Mouse (Mus musculus) MEL (cell line): ENCODE results near the gene Rad18. TPM values are rescaled to one million over a fixed set of nuclear protein-coding genes. Genes with fewer than 3 reads are reported as not detected.

Source experiments
- DNase-seq: peaks from one replicate; pipeline ENCODE4 v3.0.0; 2011; ENCODE audit warnings: low read depth, low spot score
- H3K27ac ChIP-seq: 2 replicates; pipeline ENCODE4 v1.5.1; 2012; ENCODE audit warnings: low read depth, mild to moderate bottlenecking, control low read depth, low read length, moderate library complexity; ENCODE audit not compliant: control insufficient read depth
- H3K27me3 ChIP-seq, 2 experiments: fragments of 150-350 bp in 1 of 2; sonication (generic) in 1 of 2; 2 replicates each; pipeline ENCODE4 v1.6.1; 2012; ENCODE audit warnings: low read length in 2 of 2, mild to moderate bottlenecking in 2 of 2, improper control_type of control experiment in 1 of 2, moderate library complexity in 1 of 2; ENCODE audit not compliant: insufficient read depth in 2 of 2, control insufficient read depth in 1 of 2
- H3K36me3 ChIP-seq, 2 experiments: 2 replicates each; pipeline ENCODE4 v1.6.1; 2012 to 2014; ENCODE audit warnings: low read length in 2 of 2, improper control_type of control experiment in 1 of 2, inconsistent platforms in 1 of 2, mild to moderate bottlenecking in 1 of 2; ENCODE audit not compliant: insufficient read depth in 2 of 2, control insufficient read depth in 1 of 2
- H3K4me1 ChIP-seq, 2 experiments: fragments of 150-350 bp in 1 of 2; sonication (generic) in 1 of 2; 2 replicates each; pipeline ENCODE4 v1.6.1; 2012; ENCODE audit warnings: low read length in 2 of 2, improper control_type of control experiment in 1 of 2, mild to moderate bottlenecking in 1 of 2; ENCODE audit not compliant: insufficient read depth in 2 of 2, control insufficient read depth in 1 of 2
- H3K4me3 ChIP-seq, 2 experiments: fragments of 150-350 bp in 1 of 2; sonication (generic) in 1 of 2; 2 replicates each; pipeline ENCODE4 v1.5.1; 2012; ENCODE audit warnings: low read depth in 2 of 2, low read length in 2 of 2, mild to moderate bottlenecking in 2 of 2, moderate library complexity in 2 of 2, control low read depth in 1 of 2, improper control_type of control experiment in 1 of 2; ENCODE audit not compliant: control insufficient read depth in 1 of 2, insufficient read depth in 1 of 2
- H3K79me2 ChIP-seq: 2 replicates; pipeline ENCODE4 v1.6.1; 2012; ENCODE audit warnings: mild to moderate bottlenecking, low read length, moderate library complexity; ENCODE audit not compliant: control insufficient read depth, poor library complexity, insufficient read depth
- H3K9ac ChIP-seq: 2 replicates; pipeline ENCODE4 v1.6.1; 2012; ENCODE audit warnings: low read depth, mild to moderate bottlenecking, control low read depth, low read length, moderate library complexity; ENCODE audit not compliant: control insufficient read depth, poor library complexity, severe bottlenecking
- H3K9me3 ChIP-seq: fragments of 150-350 bp; sonication (generic); replicated peaks from 2 replicates; pipeline ENCODE4 v1.6.1; 2012; ENCODE audit warnings: mild to moderate bottlenecking, low read length, improper control_type of control experiment, moderate library complexity; ENCODE audit not compliant: insufficient read depth
- BHLHE40 ChIP-seq: IDR thresholded peaks from 2 replicates; pipeline ENCODE4 v1.6.1; 2012; ENCODE audit warnings: low read depth, mild to moderate bottlenecking, inconsistent platforms, low read length, improper control_type of control experiment, borderline replicate concordance
- EP300 ChIP-seq, 2 experiments: IDR thresholded peaks; 2 replicates each; pipeline ENCODE4 v1.6.1; 2011; ENCODE audit warnings: improper control_type of control experiment in 2 of 2, low read length in 2 of 2, low read depth in 1 of 2, mild to moderate bottlenecking in 1 of 2
- ETS1 ChIP-seq: IDR thresholded peaks from 2 replicates; pipeline ENCODE4 v1.6.1; 2012; ENCODE audit warnings: low read depth, mild to moderate bottlenecking, inconsistent platforms, low read length, improper control_type of control experiment, moderate library complexity
- GATA1 ChIP-seq: IDR thresholded peaks from 2 replicates; pipeline ENCODE4 v1.6.1; 2011; ENCODE audit warnings: low read depth, low read length, improper control_type of control experiment
- HCFC1 ChIP-seq: IDR thresholded peaks from 2 replicates; pipeline ENCODE4 v1.6.1; 2012; ENCODE audit warnings: low read depth, mild to moderate bottlenecking, inconsistent platforms, low read length, improper control_type of control experiment, moderate library complexity
- JUND ChIP-seq: IDR thresholded peaks from 2 replicates; pipeline ENCODE4 v1.6.1; 2011; ENCODE audit warnings: low read depth, mild to moderate bottlenecking, improper control_type of control experiment, low read length
- KAT2A ChIP-seq: conservative IDR thresholded peaks from 2 replicates; pipeline ENCODE4 v1.6.1; 2012; ENCODE audit warnings: low read depth, low read length, improper control_type of control experiment, inconsistent platforms
- MAFK ChIP-seq: IDR thresholded peaks from 2 replicates; pipeline ENCODE4 v1.6.1; 2011; ENCODE audit warnings: low read depth, mild to moderate bottlenecking, low read length, improper control_type of control experiment, borderline replicate concordance
- MAX ChIP-seq: IDR thresholded peaks from 2 replicates; pipeline ENCODE4 v1.6.1; 2011; ENCODE audit warnings: low read length, improper control_type of control experiment
- MAZ ChIP-seq: IDR thresholded peaks from 2 replicates; pipeline ENCODE4 v1.6.1; 2012; ENCODE audit warnings: low read depth, mild to moderate bottlenecking, inconsistent platforms, low read length, improper control_type of control experiment
- MEF2A ChIP-seq: IDR thresholded peaks from 2 replicates; pipeline ENCODE4 v1.6.1; 2014; ENCODE audit warnings: low read depth, mild to moderate bottlenecking, inconsistent platforms, low read length, improper control_type of control experiment; ENCODE audit not compliant: poor library complexity, insufficient replicate concordance, severe bottlenecking; ENCODE audit errors: extremely low read depth
- MXI1 ChIP-seq: IDR thresholded peaks from 2 replicates; pipeline ENCODE4 v1.6.1; 2011; ENCODE audit warnings: mild to moderate bottlenecking, low read depth, low read length, improper control_type of control experiment
- MYB ChIP-seq: IDR thresholded peaks from 2 replicates; pipeline ENCODE4 v1.6.1; 2011; ENCODE audit warnings: mild to moderate bottlenecking, low read depth, low read length, improper control_type of control experiment
- NELFE ChIP-seq: IDR thresholded peaks from 2 replicates; pipeline ENCODE4 v1.6.1; 2011; ENCODE audit warnings: low read depth, low read length, improper control_type of control experiment
- NRF1 ChIP-seq: IDR thresholded peaks from 2 replicates; pipeline ENCODE4 v1.6.1; 2014; ENCODE audit warnings: low read depth, mild to moderate bottlenecking, inconsistent platforms, low read length, improper control_type of control experiment, moderate library complexity; ENCODE audit not compliant: poor library complexity, insufficient read depth, severe bottlenecking
- POLR2A ChIP-seq, 2 experiments: IDR thresholded peaks; 2 replicates each; pipeline ENCODE4 v1.6.1; 2011 to 2012; ENCODE audit warnings: low read length in 2 of 2, mild to moderate bottlenecking in 2 of 2, control low read depth in 1 of 2, improper control_type of control experiment in 1 of 2, low read depth in 1 of 2, moderate library complexity in 1 of 2; ENCODE audit not compliant: control insufficient read depth in 1 of 2, insufficient read depth in 1 of 2, poor library complexity in 1 of 2
- POLR2AphosphoS2 ChIP-seq: IDR thresholded peaks from 2 replicates; pipeline ENCODE4 v1.6.1; 2011; ENCODE audit warnings: low read length, improper control_type of control experiment
- RAD21 ChIP-seq: IDR thresholded peaks from 2 replicates; pipeline ENCODE4 v1.6.1; 2011; ENCODE audit warnings: mild to moderate bottlenecking, low read depth, low read length, improper control_type of control experiment
- RCOR1 ChIP-seq: IDR thresholded peaks from 2 replicates; pipeline ENCODE4 v1.6.1; 2012; ENCODE audit warnings: low read depth, mild to moderate bottlenecking, inconsistent platforms, low read length, improper control_type of control experiment
- SIN3A ChIP-seq: IDR thresholded peaks from 2 replicates; pipeline ENCODE4 v1.6.1; 2012; ENCODE audit warnings: low read length, improper control_type of control experiment, inconsistent platforms
- SMC3 ChIP-seq: IDR thresholded peaks from 2 replicates; pipeline ENCODE4 v1.6.1; 2011; ENCODE audit warnings: low read depth, low read length, improper control_type of control experiment
- TAL1 ChIP-seq: IDR thresholded peaks from 2 replicates; pipeline ENCODE4 v1.6.1; 2012; ENCODE audit warnings: mild to moderate bottlenecking, inconsistent platforms, low read length, moderate library complexity, mixed read lengths
- TBP ChIP-seq: IDR thresholded peaks from 2 replicates; pipeline ENCODE4 v1.8.0; 2011; ENCODE audit warnings: low read depth, low read length, improper control_type of control experiment
- TCF12 ChIP-seq: IDR thresholded peaks from 2 replicates; pipeline ENCODE4 v1.6.1; 2014; ENCODE audit warnings: low read depth, mild to moderate bottlenecking, inconsistent platforms, low read length, improper control_type of control experiment, moderate library complexity
- USF1 ChIP-seq: IDR thresholded peaks from 2 replicates; pipeline ENCODE4 v1.6.1; 2014; ENCODE audit warnings: low read depth, mild to moderate bottlenecking, inconsistent platforms, low read length, improper control_type of control experiment, moderate library complexity
- ZMIZ1 ChIP-seq: IDR thresholded peaks from 2 replicates; pipeline ENCODE4 v1.6.1; 2012; ENCODE audit warnings: low read depth, mild to moderate bottlenecking, inconsistent platforms, low read length, improper control_type of control experiment, moderate library complexity
- ZNF384 ChIP-seq: IDR thresholded peaks from 2 replicates; pipeline ENCODE4 v1.6.1; 2012; ENCODE audit warnings: low read depth, mild to moderate bottlenecking, inconsistent platforms, low read length, improper control_type of control experiment
- polyA plus RNA-seq, 2 experiments: library from polyadenylated mRNA; stranded (reverse) in 1 of 2; unstranded in 1 of 2; fragments of >175 nt in 1 of 2; fragments of >200 nt in 1 of 2; gene quantifications; 2 replicates each; pipeline versions ENCODE4 v1.2.1 to v1.2.4; 2012; ENCODE audit warnings: low replicate concordance in 2 of 2, low read depth in 1 of 2; ENCODE audit not compliant: insufficient read length in 2 of 2, insufficient read depth in 1 of 2, missing spikeins in 1 of 2
- total RNA-seq: library from RNA; depleted of rRNA; stranded (reverse); fragments of 300-350 nt; gene quantifications from 2 replicates; pipeline ENCODE4 v1.2.3, GENCODE M21; 2012

The Rad18 gene
- total and polyA plus RNA-seq, 3 experiments: 17.3 to 23.2 TPM; not detected in 1

GRCm38 (mm10) chr6:112691523-112691922 lies 5.0 kb downstream of the Rad18 start:
- Histone ChIP-seq H3K27me3 (no peaks in the 10 kb centered on the region), H3K36me3 (peaks cover 6 to 22% of the 10 kb centered on the region in 2 experiments; a peak in 3 of 4 replicates), H3K9me3 (no peaks in the 10 kb centered on the region)
- DNase-seq: peak; percentile 37
- peak; percentile 44; the same call in 1 of the 2 replicates for TF ChIP-seq TCF12
- no peak for TF ChIP-seq TAL1
- TF ChIP-seq SIN3A: peak; percentile 62
- no peak for TF ChIP-seq POLR2A (IDR thresholded peaks at IDR 0.05; ENCODE audit: control insufficient read depth in 1 of 2, insufficient read depth in 1 of 2, low read depth in 1 of 2, low read length in 2 of 2, poor library complexity in 1 of 2)
- no peak for TF ChIP-seq POLR2AphosphoS2
- no peak for TF ChIP-seq USF1
- peak; percentile 85 for TF ChIP-seq GATA1
- peak; percentile 94 for TF ChIP-seq RCOR1
- no peak for TF ChIP-seq TBP
- TF ChIP-seq MEF2A: no peak
- TF ChIP-seq EP300 (IDR thresholded peaks at IDR 0.05; ENCODE audit: low read depth in 1 of 2, low read length in 2 of 2): peak; percentile 67 to 68
- 0 out of 2 replicates have a peak, but pooled peaks have one; percentile 51 for TF ChIP-seq BHLHE40
- TF ChIP-seq ZMIZ1: no peak
- 0 out of 2 replicates have a peak, but pooled peaks have one; percentile 44 for TF ChIP-seq MAFK
- TF ChIP-seq MXI1: peak; percentile 40; the same call in 1 of the 2 replicates
- TF ChIP-seq ETS1: peak; percentile 85
- TF ChIP-seq, all 39 proteins: peak for 9
- Histone ChIP-seq H3K27ac (no peak overlapping the region), H3K79me2 (peaks cover 17% of the 10 kb centered on the region), H3K4me3 (no peak overlapping the region), H3K9ac (no peak overlapping the region), H3K4me1 (peaks cover 0 to 11% of the 10 kb centered on the region in 2 experiments; a peak in 2 of 4 replicates)

GRCm38 (mm10) chr6:112688033-112688432 lies 8.5 kb downstream of the Rad18 start:
- Histone ChIP-seq H3K9ac (no peak overlapping the region), H3K27me3 (no peaks in the 10 kb centered on the region), H3K79me2 (no peaks in the 10 kb centered on the region), H3K4me3 (no peak overlapping the region), H3K36me3 (peaks cover 8 to 17% of the 10 kb centered on the region in 2 experiments), H3K27ac (no peak overlapping the region), H3K9me3 (no peaks in the 10 kb centered on the region), H3K4me1 (peaks cover 0 to 8% of the 10 kb centered on the region in 2 experiments; a peak in 2 of 4 replicates)
- TF ChIP-seq POLR2AphosphoS2 (no peak), JUND (no peak), SIN3A (no peak), MAZ (no peak), KAT2A (no peak), TBP (no peak), EP300 (IDR thresholded peaks at IDR 0.05; ENCODE audit: low read depth in 1 of 2, low read length in 2 of 2) (no peak), TAL1 (no peak), MAX (no peak), SMC3 (no peak), ZNF384 (no peak), HCFC1 (no peak), MYB (no peak), NELFE (no peak), RAD21 (no peak), BHLHE40 (no peak), NRF1 (no peak)
- DNase-seq: no peak
